Mouse (Mus musculus) bone marrow, adult 2 months (tissue): ENCODE measurements at regions not wholly inside any gene's neighbourhood (a gene's known extent, or its start where the extent isn't known, plus 50 kb on each side); places are given as distances from the start of the nearest gene placed in this dataset.

Experiments used
- CTCF ChIP-seq: fragments of 200-500 bp; IDR thresholded peaks from 2 replicates; pipeline ENCODE4 v1.5.1; 2011; ENCODE audit warnings: low read length, control low read depth; ENCODE audit not compliant: control insufficient read depth, insufficient read depth
- POLR2A ChIP-seq: fragments of 200-500 bp; IDR thresholded peaks from 2 replicates; pipeline ENCODE4 v1.6.1; 2011; ENCODE audit warnings: low read depth, mild to moderate bottlenecking, control low read depth, low read length, borderline replicate concordance; ENCODE audit not compliant: control insufficient read depth

DNA sequence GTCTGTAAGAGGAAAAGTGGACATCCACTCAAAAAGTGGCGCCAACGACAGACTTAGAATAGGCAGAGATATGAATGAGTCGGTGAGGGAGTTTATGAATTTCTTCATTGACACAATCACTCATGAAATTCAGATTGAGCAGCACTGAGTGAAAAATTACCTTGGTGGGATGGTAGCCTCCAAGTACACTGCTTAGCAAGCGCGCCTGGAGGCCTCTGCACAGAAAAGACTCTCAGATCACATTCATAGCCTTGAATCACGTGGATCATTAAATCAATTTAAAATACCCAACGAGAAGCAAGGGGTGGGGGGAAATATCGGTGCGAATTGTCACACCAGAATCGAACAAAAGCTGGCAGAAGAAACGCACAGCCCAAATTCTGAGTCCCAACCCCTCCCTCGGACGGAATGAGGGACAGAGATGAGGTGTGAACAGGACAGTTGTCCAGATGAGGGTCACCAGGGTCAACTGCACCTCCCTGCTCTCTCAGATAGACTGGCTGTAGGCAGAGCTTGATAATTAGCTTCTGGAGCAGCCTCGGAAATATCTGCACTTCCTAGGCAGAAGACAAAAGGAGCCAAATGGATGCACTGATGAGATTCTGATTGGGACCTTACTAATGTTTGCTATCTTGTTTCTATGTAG, 113.5 kb upstream of the Cdkn3 start:
- TF ChIP-seq POLR2A (no peak), CTCF (no peak)
